Mouse (Mus musculus): ENCODE data around the gene Nav2. TPM values are rescaled to one million over a fixed set of nuclear protein-coding genes. Genes with fewer than 3 reads are reported as not detected.

Gene Nav2
- polyA plus RNA-seq, 1 experiment from 2014 or later, result 10.1 TPM

GRCm38 (mm10) chr7:49334163-49334562 is 425.6 kb downstream of the Nav2 start:
- ATAC-seq (replicated peaks; ENCODE audit: low FRiP score, low read depth), result no peak
- no peak overlapping the region for H3K4me3 ChIP-seq (replicated peaks; ENCODE audit: low read depth, low read length)
- no peak for DNase-seq (ENCODE audit: low spot score)
- no peaks in the 10 kb centered on the region for H3K4me1 ChIP-seq (replicated peaks; ENCODE audit: insufficient read depth, low read length)
- H3K27ac ChIP-seq, result no peak overlapping the region
- TF ChIP-seq CTCF (IDR thresholded peaks at IDR 0.05; ENCODE audit: low read depth), result no peak
- H3K4me2 ChIP-seq (ENCODE audit: low read length), result no peak overlapping the region
- WGBS, result 51% methylated on average over 5 of the region's 5 CpGs
- H3K36me3 ChIP-seq (ENCODE audit: insufficient read depth, low read length), result no peaks in the 10 kb centered on the region
- no peak overlapping the region for H3K9ac ChIP-seq (ENCODE audit: low read depth, low read length)
- H3K27me3 ChIP-seq (ENCODE audit: insufficient read depth, low read length), result no peaks in the 10 kb centered on the region
- no peaks in the 10 kb centered on the region for H3K9me3 ChIP-seq (replicated peaks; ENCODE audit: low read length)

- H3K9me3 ChIP-seq (replicated peaks; ENCODE audit: low read length), result no peaks in the 10 kb centered on the region
- H3K4me2 ChIP-seq (ENCODE audit: low read length), result no peak overlapping the region
- DNase-seq (ENCODE audit: low spot score), result no peak
- H3K4me3 ChIP-seq (replicated peaks; ENCODE audit: low read depth, low read length), result no peak overlapping the region
- no peaks in the 10 kb centered on the region for H3K27me3 ChIP-seq (ENCODE audit: insufficient read depth, low read length)
- no peak overlapping the region for H3K9ac ChIP-seq (ENCODE audit: low read depth, low read length)
- no peaks in the 10 kb centered on the region for H3K4me1 ChIP-seq (replicated peaks; ENCODE audit: insufficient read depth, low read length)
- no peak for TF ChIP-seq CTCF (IDR thresholded peaks at IDR 0.05; ENCODE audit: low read depth)
- 48% methylated on average over 3 of the region's 3 CpGs for WGBS
- no peak overlapping the region for H3K27ac ChIP-seq
- no peak for ATAC-seq (replicated peaks; ENCODE audit: low FRiP score, low read depth)
- H3K36me3 ChIP-seq (ENCODE audit: insufficient read depth, low read length), result no peaks in the 10 kb centered on the region
Observed at GRCm38 (mm10) chr7:49335056-49335455, 426.5 kb downstream of the Nav2 start.

GRCm38 (mm10) chr7:49336725-49337124 is 428.2 kb downstream of the Nav2 start:
- Histone ChIP-seq H3K9ac (ENCODE audit: low read depth, low read length) (no peak overlapping the region), H3K27me3 (ENCODE audit: insufficient read depth, low read length) (no peaks in the 10 kb centered on the region), H3K27ac (no peak overlapping the region), H3K4me3 (replicated peaks; ENCODE audit: low read depth, low read length) (no peak overlapping the region), H3K4me2 (ENCODE audit: low read length) (no peak overlapping the region), H3K9me3 (replicated peaks; ENCODE audit: low read length) (no peaks in the 10 kb centered on the region), H3K4me1 (replicated peaks; ENCODE audit: insufficient read depth, low read length) (no peaks in the 10 kb centered on the region), H3K36me3 (ENCODE audit: insufficient read depth, low read length) (no peaks in the 10 kb centered on the region)
- ATAC-seq (replicated peaks; ENCODE audit: low FRiP score, low read depth) (no peak), DNase-seq (ENCODE audit: low spot score) (no peak)
- 87% methylated on average over 8 of the region's 8 CpGs for WGBS
- TF ChIP-seq CTCF (IDR thresholded peaks at IDR 0.05; ENCODE audit: low read depth), result no peak

- Histone ChIP-seq H3K4me3 (replicated peaks; ENCODE audit: low read depth, low read length) (no peak overlapping the region), H3K9me3 (replicated peaks; ENCODE audit: low read length) (no peaks in the 10 kb centered on the region), H3K4me1 (replicated peaks; ENCODE audit: insufficient read depth, low read length) (peaks cover 2% of the 10 kb centered on the region; the same call in 1 of the 2 replicates), H3K36me3 (ENCODE audit: insufficient read depth, low read length) (no peaks in the 10 kb centered on the region), H3K27ac (no peak overlapping the region), H3K27me3 (ENCODE audit: insufficient read depth, low read length) (no peaks in the 10 kb centered on the region), H3K9ac (ENCODE audit: low read depth, low read length) (no peak overlapping the region), H3K4me2 (ENCODE audit: low read length) (no peak overlapping the region)
- no peak for TF ChIP-seq CTCF (IDR thresholded peaks at IDR 0.05; ENCODE audit: low read depth)
- 17% methylated on average over 2 of the region's 2 CpGs for WGBS
- no peak for DNase-seq (ENCODE audit: low spot score)
- ATAC-seq (replicated peaks; ENCODE audit: low FRiP score, low read depth), result no peak
Observed at GRCm38 (mm10) chr7:49337710-49338109, 429.2 kb downstream of the Nav2 start.

GRCm38 (mm10) chr7:49339953-49340352 is 431.4 kb downstream of the Nav2 start:
- H3K4me2 ChIP-seq (ENCODE audit: low read length), result no peak overlapping the region
- 71% methylated on average over 3 of the region's 3 CpGs for WGBS
- DNase-seq (ENCODE audit: low spot score) (no peak), ATAC-seq (replicated peaks; ENCODE audit: low FRiP score, low read depth) (no peak)
- H3K27ac ChIP-seq, result no peak overlapping the region
- H3K4me3 ChIP-seq (replicated peaks; ENCODE audit: low read depth, low read length), result no peak overlapping the region
- TF ChIP-seq CTCF (IDR thresholded peaks at IDR 0.05; ENCODE audit: low read depth), result no peak
- H3K36me3 ChIP-seq (ENCODE audit: insufficient read depth, low read length), result no peaks in the 10 kb centered on the region
- H3K9ac ChIP-seq (ENCODE audit: low read depth, low read length), result no peak overlapping the region
- no peaks in the 10 kb centered on the region for H3K27me3 ChIP-seq (ENCODE audit: insufficient read depth, low read length)
- no peaks in the 10 kb centered on the region for H3K9me3 ChIP-seq (replicated peaks; ENCODE audit: low read length)
- peaks cover 8% of the 10 kb centered on the region; the same call in 1 of the 2 replicates for H3K4me1 ChIP-seq (replicated peaks; ENCODE audit: insufficient read depth, low read length)

- 63% methylated on average over 5 of the region's 5 CpGs for WGBS
- Histone ChIP-seq H3K27me3 (ENCODE audit: insufficient read depth, low read length) (no peaks in the 10 kb centered on the region), H3K27ac (no peak overlapping the region), H3K4me2 (ENCODE audit: low read length) (no peak overlapping the region), H3K9me3 (replicated peaks; ENCODE audit: low read length) (no peaks in the 10 kb centered on the region), H3K4me3 (replicated peaks; ENCODE audit: low read depth, low read length) (no peak overlapping the region), H3K9ac (ENCODE audit: low read depth, low read length) (no peak overlapping the region), H3K36me3 (ENCODE audit: insufficient read depth, low read length) (no peaks in the 10 kb centered on the region), H3K4me1 (replicated peaks; ENCODE audit: insufficient read depth, low read length) (peaks cover 8% of the 10 kb centered on the region; the same call in 1 of the 2 replicates)
- TF ChIP-seq CTCF (IDR thresholded peaks at IDR 0.05; ENCODE audit: low read depth), result no peak
- ATAC-seq (replicated peaks; ENCODE audit: low FRiP score, low read depth), result no peak
- DNase-seq (ENCODE audit: low spot score), result no peak
Observed at GRCm38 (mm10) chr7:49341151-49341918, 432.8 kb downstream of the Nav2 start.
